Mouse (Mus musculus): ENCODE measurements around the gene Evi2. TPM values are rescaled to one million over a fixed set of nuclear protein-coding genes. Genes with fewer than 3 reads are reported as not detected.

Gene Evi2
- total RNA-seq (2021): under 1 TPM in 1 of 2 experiments, not detected in 1; 0.18 TPM
- long read RNA-seq, experiment 1: 0 reads
- long read RNA-seq, experiment 2: 0 reads

- peak; percentile 30 for DNase-seq
- intact Hi-C loops (cut with DNase I; ENCODE audit: low total_unique reads): no loop called here
Observed at GRCm38 (mm10) chr11:79530333-79530761, at the start of gene Evi2, which contains the start of gene Evi2a. Evi2 (minus strand) TSS chr11:79530589. Evi2a (minus strand) TSS chr11:79530609.

GRCm38 (mm10) chr11:79577741-79578140 lies 47.4 kb upstream of the Evi2 start:
- intact Hi-C loops (cut with DNase I; ENCODE audit: low total_unique reads): no loop called here

GRCm38 (mm10) chr11:79575383-79576073 lies 45.1 kb upstream of the Evi2 start:
- intact Hi-C loops (cut with DNase I; ENCODE audit: low total_unique reads): no loop called here
- DNase-seq: no peak

More at GRCm38 (mm10) chr11:79577741-79578140, 47.4 kb upstream of the Evi2 start:
- peak; percentile 66 for DNase-seq

GRCm38 (mm10) chr11:79573836-79574235 lies 43.4 kb upstream of the Evi2 start:
- no peak for DNase-seq
- intact Hi-C loops (cut with DNase I; ENCODE audit: low total_unique reads): loop anchor here (5.0 kb wide), 1 partner anchor 97 kb away; no protein-coding TSS in a partner anchor

- no peak for DNase-seq
- intact Hi-C loops (cut with DNase I; ENCODE audit: low total_unique reads): loop anchor here (5.0 kb wide), 1 partner anchor 93 kb away; no protein-coding TSS in a partner anchor
Observed at GRCm38 (mm10) chr11:79570319-79570718, 39.9 kb upstream of the Evi2 start.

GRCm38 (mm10) chr11:79568197-79568911 lies 38.0 kb upstream of the Evi2 start:
- intact Hi-C loops (cut with DNase I; ENCODE audit: low total_unique reads): no loop called here
- DNase-seq: no peak

GRCm38 (mm10) chr11:79566947-79567346 lies 36.6 kb upstream of the Evi2 start:
- intact Hi-C loops (cut with DNase I; ENCODE audit: low total_unique reads): no loop called here
- no peak for DNase-seq

- intact Hi-C loops (cut with DNase I; ENCODE audit: low total_unique reads): no loop called here
Observed at GRCm38 (mm10) chr11:79563493-79563892, 33.1 kb upstream of the Evi2 start.

GRCm38 (mm10) chr11:79560536-79560935 lies 30.1 kb upstream of the Evi2 start:
- intact Hi-C loops (cut with DNase I; ENCODE audit: low total_unique reads): no loop called here
- DNase-seq: no peak

More at GRCm38 (mm10) chr11:79563493-79563892, 33.1 kb upstream of the Evi2 start:
- no peak for DNase-seq

GRCm38 (mm10) chr11:79552622-79553021 lies 22.2 kb upstream of the Evi2 start:
- intact Hi-C loops (cut with DNase I; ENCODE audit: low total_unique reads): no loop called here
- no peak for DNase-seq

GRCm38 (mm10) chr11:79536293-79536692 lies 5.9 kb upstream of the Evi2 start:
- DNase-seq: no peak
- intact Hi-C loops (cut with DNase I; ENCODE audit: low total_unique reads): no loop called here

GRCm38 (mm10) chr11:79535554-79535953 lies 5.2 kb upstream of the Evi2 start:
- intact Hi-C loops (cut with DNase I; ENCODE audit: low total_unique reads): no loop called here
- DNase-seq: no peak

- intact Hi-C loops (cut with DNase I; ENCODE audit: low total_unique reads): no loop called here
- peak; percentile 67 for DNase-seq
Observed at GRCm38 (mm10) chr11:79533950-79534690, 3.7 kb upstream of the Evi2 start.

- DNase-seq: no peak
- intact Hi-C loops (cut with DNase I; ENCODE audit: low total_unique reads): no loop called here
Observed at GRCm38 (mm10) chr11:79533311-79533710, 2.9 kb upstream of the Evi2 start.

GRCm38 (mm10) chr11:79531485-79531884 lies 1.1 kb upstream of the Evi2 start:
- DNase-seq: no peak
- intact Hi-C loops (cut with DNase I; ENCODE audit: low total_unique reads): no loop called here

GRCm38 (mm10) chr11:79530774-79531173 lies 385 bp upstream of the Evi2 start:
- intact Hi-C loops (cut with DNase I; ENCODE audit: low total_unique reads): no loop called here
- no peak for DNase-seq

- DNase-seq: no peak
- intact Hi-C loops (cut with DNase I; ENCODE audit: low total_unique reads): no loop called here
Observed at GRCm38 (mm10) chr11:79529736-79530135, 653 bp downstream of the Evi2 start.

GRCm38 (mm10) chr11:79529226-79529625 lies 1.2 kb downstream of the Evi2 start:
- no peak for DNase-seq
- intact Hi-C loops (cut with DNase I; ENCODE audit: low total_unique reads): no loop called here

GRCm38 (mm10) chr11:79528601-79529000 lies 1.8 kb downstream of the Evi2 start:
- no peak for DNase-seq

More at GRCm38 (mm10) chr11:79528601-79529000, 1.8 kb downstream of the Evi2 start:
- intact Hi-C loops (cut with DNase I; ENCODE audit: low total_unique reads): no loop called here

Data from gastrocnemius, postnatal 14 days (tissue).